Mouse (Mus musculus): ENCODE results near the gene Dync2h1. TPM values are rescaled to one million over a fixed set of nuclear protein-coding genes. Genes with fewer than 3 reads are reported as not detected.
"Not testable (repeated sequence)": the region's sequence is repeated elsewhere in the genome, so short reads cannot be mapped to it uniquely, and the experiment has no call there.

Dync2h1 gene
- polyA plus RNA-seq, 1 experiment from 2014 or later: 27.9 TPM

GRCm38 (mm10) chr9:6994275-6994674 lies 190.0 kb downstream of the Dync2h1 start:
- Histone ChIP-seq H3K27ac (no peak overlapping the region), H3K4me3 (no peak overlapping the region), H3K9me3 (no peaks in the 10 kb centered on the region), H3K4me1 (no peaks in the 10 kb centered on the region), H3K27me3 (ENCODE audit: poor library complexity, severe bottlenecking) (no peaks in the 10 kb centered on the region), H3K36me3 (replicated peaks) (peaks cover 35% of the 10 kb centered on the region)
- DNase-seq (ENCODE audit: extremely low spot score, low spot score): no peak

DNA sequence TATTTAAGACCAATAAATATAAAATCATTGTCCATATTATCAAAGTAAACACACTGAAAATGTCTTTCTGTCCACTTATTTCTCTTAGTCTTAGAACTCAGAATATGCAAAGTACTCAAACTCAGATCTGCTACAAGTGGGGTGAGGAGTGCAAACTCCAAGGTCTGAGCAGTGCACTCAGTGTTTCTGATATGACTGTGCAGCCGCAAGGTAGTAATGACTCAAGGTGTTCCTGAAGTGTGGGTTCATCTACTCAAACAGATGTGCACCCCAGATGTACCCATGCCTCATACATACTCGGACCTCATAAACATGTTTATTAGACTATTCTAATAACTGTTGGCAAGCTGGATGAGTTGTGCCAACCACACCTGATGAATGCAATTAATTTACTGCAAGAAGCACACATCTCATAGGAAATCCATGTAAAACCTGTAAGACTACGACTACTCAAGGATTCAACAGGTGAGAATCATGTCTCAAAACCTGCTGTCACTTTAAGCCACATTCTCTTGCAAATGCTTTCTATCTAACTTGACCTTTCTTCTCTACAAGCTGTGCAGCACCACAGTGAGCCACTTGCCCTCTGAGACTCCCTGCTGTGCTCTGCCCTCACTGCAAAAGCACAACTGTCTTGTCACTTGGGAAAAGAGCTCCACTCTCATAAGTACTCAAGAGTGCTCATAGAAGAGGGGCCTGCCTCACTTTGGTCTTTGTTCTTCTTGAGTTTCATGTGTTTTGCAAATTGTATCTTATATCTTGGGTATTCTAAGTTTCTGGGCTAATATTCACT lies 195.2 kb downstream of the Dync2h1 start:
- H3K36me3 ChIP-seq (replicated peaks): peaks cover 54% of the 10 kb centered on the region
- H3K4me3 ChIP-seq: no peak overlapping the region
- H3K27me3 ChIP-seq (ENCODE audit: poor library complexity, severe bottlenecking): no peaks in the 10 kb centered on the region
- no peak for DNase-seq (ENCODE audit: extremely low spot score, low spot score)
- no peak overlapping the region for H3K27ac ChIP-seq
- 93% methylated on average over 3 of the region's 3 CpGs for WGBS
- no peaks in the 10 kb centered on the region for H3K9me3 ChIP-seq
- no peaks in the 10 kb centered on the region for H3K4me1 ChIP-seq

GRCm38 (mm10) chr9:6986161-6986560 lies 198.1 kb downstream of the Dync2h1 start:
- no peaks in the 10 kb centered on the region for H3K4me1 ChIP-seq
- H3K27ac ChIP-seq: no peak overlapping the region
- H3K36me3 ChIP-seq (replicated peaks): peaks cover 50% of the 10 kb centered on the region
- no peak overlapping the region for H3K4me3 ChIP-seq
- DNase-seq (ENCODE audit: extremely low spot score, low spot score): no peak
- WGBS: 90% methylated on average over 3 of the region's 3 CpGs
- no peaks in the 10 kb centered on the region for H3K9me3 ChIP-seq
- no peaks in the 10 kb centered on the region for H3K27me3 ChIP-seq (ENCODE audit: poor library complexity, severe bottlenecking)

- WGBS: 90% methylated on average over 2 of the region's 2 CpGs
- Histone ChIP-seq H3K4me1 (no peaks in the 10 kb centered on the region), H3K27me3 (ENCODE audit: poor library complexity, severe bottlenecking) (no peaks in the 10 kb centered on the region), H3K36me3 (replicated peaks) (peaks cover 20% of the 10 kb centered on the region), H3K27ac (no peak overlapping the region), H3K9me3 (no peaks in the 10 kb centered on the region), H3K4me3 (no peak overlapping the region)
- no peak for DNase-seq (ENCODE audit: extremely low spot score, low spot score)
Observed at GRCm38 (mm10) chr9:6969171-6969570, 215.1 kb downstream of the Dync2h1 start.

DNA sequence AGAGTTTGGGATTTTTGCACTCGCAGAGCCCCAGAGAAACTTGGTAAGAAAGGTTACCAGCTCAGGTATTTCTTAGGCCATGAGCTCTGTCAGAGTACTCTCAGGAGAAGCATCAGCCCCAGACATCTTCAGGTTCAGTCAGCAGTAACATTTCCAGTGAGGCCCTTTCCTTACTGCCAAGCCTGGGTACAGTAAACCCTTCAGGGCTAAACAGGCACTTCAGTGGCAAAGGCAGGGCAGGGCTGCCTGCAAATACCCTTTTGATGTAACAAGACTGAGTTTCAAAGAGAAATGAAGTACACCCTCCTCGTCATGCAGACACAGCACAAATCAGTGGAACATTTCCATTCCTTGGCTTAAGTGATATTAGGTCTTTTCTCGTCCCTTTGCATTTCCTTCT lies 219.2 kb downstream of the Dync2h1 start:
- H3K36me3 ChIP-seq (replicated peaks): peaks cover 30% of the 10 kb centered on the region
- no peaks in the 10 kb centered on the region for H3K9me3 ChIP-seq
- no peaks in the 10 kb centered on the region for H3K27me3 ChIP-seq (ENCODE audit: poor library complexity, severe bottlenecking)
- 88% methylated on average over 3 of the region's 3 CpGs for WGBS
- no peak overlapping the region for H3K4me3 ChIP-seq
- H3K27ac ChIP-seq: no peak overlapping the region
- DNase-seq (ENCODE audit: extremely low spot score, low spot score): no peak
- no peaks in the 10 kb centered on the region for H3K4me1 ChIP-seq

GRCm38 (mm10) chr9:6958311-6958710 lies 225.9 kb downstream of the Dync2h1 start:
- Histone ChIP-seq H3K27ac (no peak overlapping the region), H3K36me3 (replicated peaks) (peaks cover 31% of the 10 kb centered on the region), H3K4me1 (no peaks in the 10 kb centered on the region), H3K4me3 (no peak overlapping the region), H3K27me3 (ENCODE audit: poor library complexity, severe bottlenecking) (no peaks in the 10 kb centered on the region), H3K9me3 (no peaks in the 10 kb centered on the region)
- WGBS: 86% methylated on average over 2 of the region's 2 CpGs
- no peak for DNase-seq (ENCODE audit: extremely low spot score, low spot score)

DNA sequence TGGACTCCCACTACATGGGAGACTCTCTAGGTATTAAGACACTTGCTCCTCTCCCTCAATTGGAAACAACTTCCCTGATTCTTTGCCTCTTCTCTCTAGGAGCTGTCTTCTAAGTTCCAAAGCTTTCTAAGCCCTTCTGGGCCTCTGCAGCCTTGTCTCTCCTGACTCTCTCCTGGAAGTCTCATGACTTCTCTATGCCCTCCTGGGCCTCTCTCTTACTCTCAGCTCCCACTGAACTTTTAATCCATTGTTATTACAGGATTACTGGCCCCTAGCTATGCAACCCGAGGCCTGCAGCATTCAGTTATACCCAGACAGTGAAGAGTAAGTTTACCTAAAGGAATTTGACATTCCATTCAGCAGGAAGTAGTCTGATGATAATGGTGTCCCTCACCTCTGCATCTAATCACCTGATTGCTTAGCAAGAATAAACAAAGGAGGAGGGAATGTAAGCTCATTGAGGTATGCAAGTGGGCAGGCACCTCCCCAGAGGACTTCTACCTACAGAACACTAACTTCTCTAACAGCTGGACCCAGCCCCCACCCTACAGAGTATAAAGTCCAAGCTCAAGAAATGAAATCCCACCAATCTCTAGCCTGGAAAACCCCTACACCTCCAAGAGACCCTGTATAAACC lies 256.7 kb downstream of the Dync2h1 start:
- no peaks in the 10 kb centered on the region for H3K27me3 ChIP-seq (ENCODE audit: poor library complexity, severe bottlenecking)
- WGBS: 18% methylated on average over 1 of the region's 1 CpGs
- DNase-seq (ENCODE audit: extremely low spot score, low spot score): no peak
- no peak overlapping the region for H3K27ac ChIP-seq
- no peaks in the 10 kb centered on the region for H3K4me1 ChIP-seq
- peaks cover 21% of the 10 kb centered on the region for H3K36me3 ChIP-seq (replicated peaks)
- no peaks in the 10 kb centered on the region for H3K9me3 ChIP-seq
- H3K4me3 ChIP-seq: no peak overlapping the region

DNA sequence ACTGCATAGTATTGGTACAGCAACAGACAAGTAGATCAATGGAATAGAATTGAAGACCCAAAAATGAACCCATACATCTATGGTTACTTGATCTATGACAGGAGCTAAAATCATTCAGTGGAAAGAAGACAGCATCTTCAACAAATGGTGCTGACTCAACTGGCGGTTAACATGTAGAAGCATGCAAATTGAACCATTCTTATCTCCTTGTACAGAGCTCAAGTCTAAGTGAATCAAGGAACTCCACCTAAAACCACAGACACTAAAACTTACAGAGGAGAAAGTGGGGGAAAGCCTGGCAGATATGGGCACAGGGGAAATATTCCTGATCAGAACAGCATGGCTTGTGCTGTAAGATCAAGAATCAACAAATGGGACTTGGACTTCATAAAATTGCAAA lies 270.8 kb downstream of the Dync2h1 start:
- Histone ChIP-seq H3K9me3 (no peaks in the 10 kb centered on the region), H3K27me3 (ENCODE audit: poor library complexity, severe bottlenecking) (no peaks in the 10 kb centered on the region), H3K4me3 (no peak overlapping the region), H3K36me3 (replicated peaks) (no peaks in the 10 kb centered on the region), H3K27ac (no peak overlapping the region), H3K4me1 (no peaks in the 10 kb centered on the region)
- 93% methylated on average over 1 of the region's 1 CpGs for WGBS
- no peak for DNase-seq (ENCODE audit: extremely low spot score, low spot score)

DNA sequence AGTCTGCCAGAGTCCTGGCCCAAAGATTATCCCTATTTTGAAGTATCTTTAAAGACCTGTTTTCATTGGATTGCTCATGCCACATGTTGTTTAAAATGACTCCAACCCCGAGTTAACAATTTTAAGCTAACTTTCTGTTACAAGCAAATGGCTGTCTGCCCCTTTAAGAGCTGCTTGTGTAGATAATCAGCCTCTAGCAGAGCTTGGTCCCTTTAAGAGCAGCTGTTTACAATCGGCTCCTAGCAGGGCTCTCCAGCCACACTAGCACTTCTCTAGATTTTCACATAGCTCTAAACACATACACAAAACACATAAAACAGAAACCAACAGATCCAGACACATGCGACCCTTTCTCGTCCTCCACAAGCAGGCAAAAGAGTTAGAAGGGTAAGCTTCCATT lies 273.7 kb downstream of the Dync2h1 start:
- not testable (repeated sequence) for H3K27ac ChIP-seq; H3K9me3 ChIP-seq; DNase-seq (ENCODE audit: extremely low spot score, low spot score); H3K4me1 ChIP-seq; H3K27me3 ChIP-seq (ENCODE audit: poor library complexity, severe bottlenecking); H3K4me3 ChIP-seq; H3K36me3 ChIP-seq (replicated peaks)
- 62% methylated on average over 4 of the region's 4 CpGs for WGBS

DNA sequence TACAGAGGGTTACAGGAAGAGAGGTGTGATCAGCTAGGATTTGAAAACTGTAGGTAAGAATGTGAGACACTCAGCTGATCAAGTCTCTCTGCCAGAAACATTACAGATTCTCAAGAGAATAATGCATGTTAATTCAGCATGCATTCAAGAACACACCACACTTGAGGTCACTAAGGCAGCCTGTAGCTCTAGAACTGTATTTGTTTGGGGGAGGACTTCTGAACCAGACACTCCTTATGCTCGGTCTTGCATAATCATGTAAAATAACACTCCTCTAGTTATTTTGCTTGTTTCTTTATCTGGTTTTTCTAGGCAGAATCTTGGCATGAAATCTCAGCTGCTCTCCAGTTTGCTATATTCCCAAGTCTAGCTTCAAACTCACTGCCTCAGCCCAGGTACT lies 282.6 kb downstream of the Dync2h1 start:
- H3K9me3 ChIP-seq: no peaks in the 10 kb centered on the region
- H3K4me3 ChIP-seq: no peak overlapping the region
- no peak overlapping the region for H3K27ac ChIP-seq
- no peaks in the 10 kb centered on the region for H3K4me1 ChIP-seq
- no peak for DNase-seq (ENCODE audit: extremely low spot score, low spot score)
- H3K36me3 ChIP-seq (replicated peaks): no peaks in the 10 kb centered on the region
- 95% methylated on average over 1 of the region's 1 CpGs for WGBS
- no peaks in the 10 kb centered on the region for H3K27me3 ChIP-seq (ENCODE audit: poor library complexity, severe bottlenecking)

- no peaks in the 10 kb centered on the region for H3K4me1 ChIP-seq
- H3K9me3 ChIP-seq: no peaks in the 10 kb centered on the region
- H3K27me3 ChIP-seq (ENCODE audit: poor library complexity, severe bottlenecking): no peaks in the 10 kb centered on the region
- no peak overlapping the region for H3K27ac ChIP-seq
- no peaks in the 10 kb centered on the region for H3K36me3 ChIP-seq (replicated peaks)
- no peak overlapping the region for H3K4me3 ChIP-seq
- DNase-seq (ENCODE audit: extremely low spot score, low spot score): no peak
Observed at GRCm38 (mm10) chr9:6891331-6891730, 292.9 kb downstream of the Dync2h1 start.

- Histone ChIP-seq H3K4me3 (no peak overlapping the region), H3K27me3 (ENCODE audit: poor library complexity, severe bottlenecking) (no peaks in the 10 kb centered on the region), H3K36me3 (replicated peaks) (no peaks in the 10 kb centered on the region), H3K4me1 (no peaks in the 10 kb centered on the region), H3K27ac (no peak overlapping the region), H3K9me3 (no peaks in the 10 kb centered on the region)
- DNase-seq (ENCODE audit: extremely low spot score, low spot score): no peak
- WGBS: 93% methylated on average over 1 of the region's 1 CpGs
Observed at GRCm38 (mm10) chr9:6881187-6881984, 302.9 kb downstream of the Dync2h1 start.
